Mouse (Mus musculus) limb, embryonic 14.5 days (tissue): ENCODE results near the gene Top1. TPM values are rescaled to one million over a fixed set of nuclear protein-coding genes. Genes with fewer than 3 reads are reported as not detected.

Source experiments
- ATAC-seq: fragments of 200-750 bp; cut with Nextera tagmentation; 2 replicates; pipeline ENCODE4 v1.8.0; 2017; ENCODE audit warnings: low read depth, moderate number of reproducible peaks, moderate TSS enrichment; ENCODE audit not compliant: low FRiP score
- DNase-seq: peaks from one replicate; pipeline ENCODE4 v3.0.0-alpha.2; 2015; ENCODE audit warnings: low spot score
- H3K27ac ChIP-seq: fragments of 300-500 bp; sonication (generic); replicated peaks from 2 replicates; pipeline ENCODE4 v1.5.1; 2014; ENCODE audit warnings: low read depth, mild to moderate bottlenecking, low read length, moderate library complexity, mixed read lengths
- H3K27me3 ChIP-seq: fragments of 300-500 bp; sonication (generic); 2 replicates; pipeline ENCODE4 v1.6.1; 2014; ENCODE audit warnings: low read length, mixed read lengths; ENCODE audit not compliant: control insufficient read depth, insufficient read depth
- H3K36me3 ChIP-seq: fragments of 300-500 bp; sonication (generic); 2 replicates; pipeline ENCODE4 v1.6.1; 2014; ENCODE audit warnings: mild to moderate bottlenecking, low read length, moderate library complexity, mixed read lengths; ENCODE audit not compliant: control insufficient read depth, insufficient read depth
- H3K4me1 ChIP-seq: fragments of 300-500 bp; sonication (generic); 2 replicates; pipeline ENCODE4 v1.6.1; 2014; ENCODE audit warnings: antibody characterized with exemption, low read length, mixed read lengths; ENCODE audit not compliant: control insufficient read depth, insufficient read depth
- H3K4me2 ChIP-seq: fragments of 300-500 bp; sonication (generic); replicated peaks from 2 replicates; pipeline ENCODE4 v1.6.1; 2014; ENCODE audit warnings: low read depth, mild to moderate bottlenecking, low read length, moderate library complexity; ENCODE audit not compliant: severe bottlenecking
- H3K4me3 ChIP-seq: fragments of 300-500 bp; sonication (generic); replicated peaks from 2 replicates; pipeline ENCODE4 v1.5.1; 2014; ENCODE audit warnings: low read length
- H3K9ac ChIP-seq: fragments of 300-500 bp; sonication (generic); 2 replicates; pipeline ENCODE4 v1.6.1; 2014; ENCODE audit warnings: mild to moderate bottlenecking, low read depth, low read length, moderate library complexity; ENCODE audit not compliant: severe bottlenecking
- H3K9me3 ChIP-seq: fragments of 300-500 bp; sonication (generic); 2 replicates; pipeline ENCODE4 v1.6.1; 2016; ENCODE audit warnings: low read length; ENCODE audit not compliant: control insufficient read depth
- POLR2A ChIP-seq: fragments of 200-500 bp; IDR thresholded peaks from 2 replicates; pipeline ENCODE4 v1.8.0; 2012; ENCODE audit warnings: inconsistent platforms, mild to moderate bottlenecking, moderate library complexity, borderline replicate concordance; ENCODE audit not compliant: insufficient read depth, insufficient read length; ENCODE audit errors: extremely low read depth
- WGBS: fragments of 180-500 bp; shearing (Covaris S2); extraction: QIAGEN DNeasy Blood & Tissue Kit; methylation state at CpG from one replicate; pipeline ENCODE4 v1.1.7; 2014; 5-methylcytosine and 5-hydroxymethylcytosine counted together
- polyA plus RNA-seq, 2 experiments: library from polyadenylated mRNA; depleted of rRNA in 1 of 2; stranded (reverse) in 1 of 2; unstranded in 1 of 2; fragments of >200 nt; fragmentation: Nextera tagmentation in 1 of 2; extraction: Ambion mirVana in 1 of 2; gene quantifications; 2 replicates each; pipeline versions ENCODE4 v1.2.1 to v1.2.3; 2012 to 2014

Top1 gene
- polyA plus RNA-seq, 2 experiments, result 46.1 to 65.1 TPM

GRCm38 (mm10) chr2:160767201-160767600, 121.5 kb downstream of the Top1 start:
- no peak for TF ChIP-seq POLR2A
- H3K27me3 ChIP-seq, result no peaks in the 10 kb centered on the region
- no peak overlapping the region for H3K4me3 ChIP-seq
- no peak overlapping the region for H3K27ac ChIP-seq
- no peaks in the 10 kb centered on the region for H3K4me1 ChIP-seq
- no peak overlapping the region for H3K9ac ChIP-seq
- DNase-seq (no peak), ATAC-seq (no peak)
- peaks cover 54% of the 10 kb centered on the region for H3K36me3 ChIP-seq
- no peak overlapping the region for H3K4me2 ChIP-seq
- H3K9me3 ChIP-seq, result no peaks in the 10 kb centered on the region
- 92% methylated on average over 2 of the region's 2 CpGs for WGBS

DNA sequence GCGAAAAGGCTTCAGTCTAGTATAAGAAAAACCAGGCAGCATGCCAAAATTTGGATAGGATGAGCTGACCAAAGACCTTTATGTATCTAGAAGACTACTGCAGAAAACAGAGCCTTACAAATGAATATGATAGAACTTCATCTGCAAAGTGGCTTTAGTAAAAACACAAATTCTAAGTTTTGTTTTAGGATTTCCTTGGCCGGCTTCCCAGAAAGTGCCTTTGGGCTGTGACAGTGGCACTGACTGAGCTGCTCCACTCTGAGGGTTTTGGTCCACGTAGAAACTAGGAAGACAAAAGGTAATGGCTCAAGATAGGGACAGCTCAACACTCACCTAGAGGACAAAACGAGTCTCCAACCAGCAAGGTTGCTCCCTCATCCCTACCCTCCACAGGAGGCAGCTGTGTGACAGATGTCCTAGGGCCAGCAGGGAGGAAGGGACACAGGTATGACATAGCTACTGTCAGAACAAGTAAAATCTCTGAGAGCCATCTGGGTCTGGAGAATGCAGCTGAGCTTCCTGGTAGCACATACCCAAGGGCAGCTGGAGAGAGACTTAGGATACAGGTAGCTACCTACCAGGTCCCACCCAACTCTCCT, 122.5 kb downstream of the Top1 start:
- H3K27ac ChIP-seq, result no peak overlapping the region
- H3K9ac ChIP-seq, result no peak overlapping the region
- no peak for DNase-seq
- TF ChIP-seq POLR2A, result no peak
- no peaks in the 10 kb centered on the region for H3K4me1 ChIP-seq
- no peak overlapping the region for H3K4me2 ChIP-seq
- ATAC-seq, result no peak
- 89% methylated on average over 4 of the region's 4 CpGs for WGBS
- H3K9me3 ChIP-seq, result no peaks in the 10 kb centered on the region
- H3K4me3 ChIP-seq, result no peak overlapping the region
- no peaks in the 10 kb centered on the region for H3K27me3 ChIP-seq
- H3K36me3 ChIP-seq, result peaks cover 44% of the 10 kb centered on the region

- Histone ChIP-seq H3K9ac (no peak overlapping the region), H3K4me1 (no peaks in the 10 kb centered on the region), H3K36me3 (peaks cover 36% of the 10 kb centered on the region), H3K4me3 (no peak overlapping the region), H3K27ac (no peak overlapping the region), H3K4me2 (no peak overlapping the region), H3K9me3 (no peaks in the 10 kb centered on the region), H3K27me3 (no peaks in the 10 kb centered on the region)
- 85% methylated on average over 2 of the region's 2 CpGs for WGBS
- DNase-seq, result no peak
- no peak for TF ChIP-seq POLR2A
- ATAC-seq, result no peak
Measured at GRCm38 (mm10) chr2:160768997-160769396, 123.3 kb downstream of the Top1 start.

DNA sequence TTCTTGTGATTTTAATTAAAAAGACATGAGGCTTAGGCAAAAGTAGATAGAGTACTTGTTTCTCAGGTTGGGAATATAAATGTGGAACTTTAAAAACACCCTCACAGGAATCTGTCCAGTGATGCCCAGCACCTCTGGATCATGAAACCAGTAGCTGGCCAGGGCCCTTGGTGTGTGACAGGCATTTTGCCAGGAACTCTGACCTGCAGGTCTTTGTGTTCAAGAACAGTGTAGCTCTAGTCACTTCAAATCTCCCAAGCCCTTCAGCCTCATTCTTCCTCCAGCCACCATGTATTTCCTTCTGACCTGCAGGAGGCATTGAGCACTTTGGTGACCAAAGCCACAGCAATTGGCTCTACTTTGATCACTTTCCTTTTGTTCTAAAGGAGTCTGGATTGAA, 124.7 kb downstream of the Top1 start:
- no peak for ATAC-seq
- DNase-seq, result no peak

GRCm38 (mm10) chr2:160770871-160771270, 125.2 kb downstream of the Top1 start:
- H3K9me3 ChIP-seq, result no peaks in the 10 kb centered on the region
- DNase-seq, result no peak
- no peak overlapping the region for H3K27ac ChIP-seq
- no peak overlapping the region for H3K9ac ChIP-seq
- H3K4me2 ChIP-seq, result no peak overlapping the region
- H3K4me3 ChIP-seq, result no peak overlapping the region
- no peaks in the 10 kb centered on the region for H3K4me1 ChIP-seq
- no peak for TF ChIP-seq POLR2A
- 86% methylated on average over 1 of the region's 1 CpGs for WGBS
- no peaks in the 10 kb centered on the region for H3K27me3 ChIP-seq
- ATAC-seq, result no peak
- H3K36me3 ChIP-seq, result peaks cover 19% of the 10 kb centered on the region

More for the DNA sequence above, 124.7 kb downstream of the Top1 start:
- Histone ChIP-seq H3K27me3 (no peaks in the 10 kb centered on the region), H3K4me3 (no peak overlapping the region), H3K27ac (no peak overlapping the region), H3K9ac (no peak overlapping the region), H3K36me3 (peaks cover 24% of the 10 kb centered on the region), H3K4me2 (no peak overlapping the region), H3K4me1 (no peaks in the 10 kb centered on the region), H3K9me3 (no peaks in the 10 kb centered on the region)
- no peak for TF ChIP-seq POLR2A
